Mouse (Mus musculus): ENCODE measurements around the gene Mus81.

DNA sequence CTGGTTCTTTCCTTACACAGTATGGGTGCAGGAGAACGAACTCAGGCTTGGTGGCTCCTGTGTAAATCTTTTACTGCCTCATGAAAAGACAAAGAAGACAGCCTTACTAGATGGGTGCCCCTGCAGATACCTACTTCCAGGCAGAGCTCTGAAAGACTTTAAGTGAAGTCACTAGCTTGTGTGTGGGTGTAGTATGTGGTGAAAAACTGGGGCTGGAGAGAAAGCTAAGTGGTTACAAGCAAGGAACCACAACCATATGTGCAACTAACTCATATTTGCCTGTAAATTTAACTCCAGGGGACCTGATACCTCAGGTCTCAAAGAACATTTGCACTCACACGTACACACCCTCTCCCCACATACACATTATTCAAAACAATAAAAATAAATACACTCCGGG, 28.3 kb downstream of the Mus81 start:
- TF ChIP-seq POLR2A (IDR thresholded peaks at IDR 0.05; ENCODE audit: control insufficient read depth, extremely low read depth, insufficient read depth, low read length, poor library complexity): no peak
- TF ChIP-seq CTCF (IDR thresholded peaks at IDR 0.05; ENCODE audit: borderline replicate concordance, control insufficient read depth, extremely low read depth, insufficient read depth, low read length, poor library complexity): no peak
